10 mouse cellular contexts compared by ENCODE assay signal in the genomic region with DNA sequence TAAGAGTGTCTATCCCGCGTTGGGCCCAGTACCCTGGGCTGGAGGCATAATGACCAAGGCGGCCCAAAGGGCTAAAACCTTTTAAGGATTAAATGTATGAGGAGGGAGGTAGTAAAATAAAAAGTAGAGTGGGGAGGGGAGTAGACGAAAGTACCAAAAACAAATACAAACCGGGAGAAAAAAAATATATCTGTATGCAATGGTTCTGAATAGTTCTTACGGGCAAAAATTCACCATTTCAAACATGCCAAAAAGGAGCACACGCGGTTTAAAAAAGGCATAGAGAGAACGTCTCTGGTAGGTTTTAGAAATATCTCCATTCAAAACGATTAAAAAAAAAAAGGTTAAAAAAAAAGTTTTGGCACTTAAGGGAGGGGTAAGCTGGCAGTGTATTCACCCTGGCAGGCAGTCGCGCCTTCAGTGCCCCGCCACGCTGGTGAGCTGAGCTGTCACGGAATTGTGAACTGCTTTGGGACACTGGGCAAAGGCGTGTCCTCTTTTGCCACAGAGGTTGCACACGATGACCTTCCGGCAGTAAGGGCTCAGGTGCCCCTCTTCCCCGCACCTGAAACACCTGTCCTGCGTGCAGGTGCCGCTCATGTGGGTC. TPM values are rescaled to one million over a fixed set of nuclear protein-coding genes. Genes with fewer than 3 reads are reported as not detected.
DNase-seq lines count a peak whose midpoint lies in the region; ATAC-seq and TF ChIP-seq lines count a peak whose summit lies in the region.
"Had no signal": no experiment of that assay in that cellular context is flagged by ENCODE, and none has a peak within 500 bp of the region (broad histone marks: within the 10 kb centered on the region; RNA-seq: fewer than 3 reads in every experiment).

No protein-coding gene starts in this region.

- intact Hi-C loops in gastrocnemius, adult 2 months (cut with DNase I): no loop called here
- intact Hi-C loops in gastrocnemius, postnatal 36 days (cut with DNase I): no loop called here

- H3K4me2 ChIP-seq in embryonic facial prominence, embryonic 11.5 days (ENCODE audit: low read depth, low read length): peak overlapping the region; percentile 90
- peak overlapping the region; percentile 92 for H3K4me2 ChIP-seq in intestine, embryonic 14.5 days (ENCODE audit: low read length)
- peak overlapping the region; percentile 89 for H3K4me2 ChIP-seq in liver, postnatal 0 days (ENCODE audit: low read depth, low read length)

- peak overlapping the region; percentile 85 for H3K4me3 ChIP-seq in gastrocnemius, adult 2 months
- peak overlapping the region; percentile 93 for H3K4me3 ChIP-seq in embryonic facial prominence, embryonic 11.5 days (ENCODE audit: low read depth, low read length)
- peak overlapping the region; percentile 96 for H3K4me3 ChIP-seq in intestine, embryonic 14.5 days (ENCODE audit: low read depth, low read length)
- peak overlapping the region; percentile 89 for H3K4me3 ChIP-seq in liver, postnatal 0 days (ENCODE audit: low read depth, low read length)

- no peak for ATAC-seq in embryonic facial prominence, embryonic 11.5 days (replicated peaks; ENCODE audit: insufficient number of reproducible peaks, low FRiP score, low TSS enrichment, low read depth)
- ATAC-seq in intestine, embryonic 14.5 days (replicated peaks; ENCODE audit: low FRiP score, low TSS enrichment, low read depth): no peak
- ATAC-seq in liver, postnatal 0 days: peak; percentile 24
- no peak for ATAC-seq in erythroid progenitor cell, adult 5-6 weeks (replicated peaks; ENCODE audit: low FRiP score, poor library complexity, severe bottlenecking)

- no peak for TF ChIP-seq CTCF in gastrocnemius, adult 2 months (IDR thresholded peaks at IDR 0.05)
- no peak for TF ChIP-seq CTCF in liver, postnatal 0 days (IDR thresholded peaks at IDR 0.05; ENCODE audit: low read depth)

- peak overlapping the region; percentile 88 for H3K27ac ChIP-seq in gastrocnemius, adult 2 months
- H3K27ac ChIP-seq in embryonic facial prominence, embryonic 11.5 days (replicated peaks; ENCODE audit: low read depth, low read length): peak overlapping the region; percentile 98
- peak overlapping the region; percentile 98 for H3K27ac ChIP-seq in intestine, embryonic 14.5 days (ENCODE audit: low read depth)
- H3K27ac ChIP-seq in liver, postnatal 0 days (ENCODE audit: low read depth): peak overlapping the region; percentile 89

- H3K36me3 ChIP-seq in embryonic facial prominence, embryonic 11.5 days (replicated peaks; ENCODE audit: control insufficient read depth, insufficient read depth, low read depth, low read length): no peaks in the 10 kb centered on the region
- no peaks in the 10 kb centered on the region for H3K36me3 ChIP-seq in intestine, embryonic 14.5 days (ENCODE audit: control insufficient read depth, insufficient read depth, low read length)
- no peaks in the 10 kb centered on the region for H3K36me3 ChIP-seq in liver, postnatal 0 days (replicated peaks; ENCODE audit: insufficient read depth, low read length)

- no peaks in the 10 kb centered on the region; the same call in 1 of the 2 replicates for H3K9me3 ChIP-seq in embryonic facial prominence, embryonic 11.5 days (replicated peaks; ENCODE audit: control insufficient read depth, low read length)
- H3K9me3 ChIP-seq in intestine, embryonic 14.5 days (ENCODE audit: control insufficient read depth, low read length): peaks cover 8% of the 10 kb centered on the region; the same call in 1 of the 2 replicates
- 0 out of 2 replicates have a peak, but pooled peaks cover 3% of the 10 kb centered on the region for H3K9me3 ChIP-seq in liver, postnatal 0 days (ENCODE audit: low read length)

- no peaks in the 10 kb centered on the region for H3K27me3 ChIP-seq in embryonic facial prominence, embryonic 11.5 days (ENCODE audit: control insufficient read depth, insufficient read depth, low read length)
- no peaks in the 10 kb centered on the region for H3K27me3 ChIP-seq in intestine, embryonic 14.5 days (replicated peaks; ENCODE audit: control insufficient read depth, insufficient read depth, low read length)
- H3K27me3 ChIP-seq in liver, postnatal 0 days (ENCODE audit: insufficient read depth, low read length): no peaks in the 10 kb centered on the region

- no peak for DNase-seq in gastrocnemius, adult 2 months
- DNase-seq in gastrocnemius, postnatal 36 days: no peak
- no peak for DNase-seq in embryonic facial prominence, embryonic 11.5 days (ENCODE audit: low spot score)
- DNase-seq in intestine, embryonic 14.5 days (ENCODE audit: low spot score): no peak
- no peak for DNase-seq in liver, postnatal 0 days
- no peak for DNase-seq in spleen, postnatal 14 days (ENCODE audit: low spot score in 2 of 2)
- no peak for DNase-seq in cerebellum, adult 9-11 months

- H3K9ac ChIP-seq in embryonic facial prominence, embryonic 11.5 days (replicated peaks; ENCODE audit: low read length): peak overlapping the region; percentile 98
- peak overlapping the region; percentile 99 for H3K9ac ChIP-seq in intestine, embryonic 14.5 days (ENCODE audit: low read length)
- H3K9ac ChIP-seq in liver, postnatal 0 days (replicated peaks): peak overlapping the region; percentile 94

- no peak for TF ChIP-seq EP300 in liver, postnatal 0 days (IDR thresholded peaks at IDR 0.05; ENCODE audit: low read depth)

- H3K4me1 ChIP-seq in embryonic facial prominence, embryonic 11.5 days (ENCODE audit: control insufficient read depth, insufficient read depth, low read length): peaks cover 6% of the 10 kb centered on the region
- peaks cover 37% of the 10 kb centered on the region for H3K4me1 ChIP-seq in intestine, embryonic 14.5 days (replicated peaks; ENCODE audit: control insufficient read depth, insufficient read depth, low read length)
- peaks cover 34% of the 10 kb centered on the region for H3K4me1 ChIP-seq in liver, postnatal 0 days (ENCODE audit: insufficient read depth)

- 1% methylated on average over 21 of the region's 21 CpGs for WGBS in embryonic facial prominence, embryonic 11.5 days
- WGBS in intestine, embryonic 14.5 days: 2% methylated on average over 21 of the region's 21 CpGs
- WGBS in liver, postnatal 0 days (ENCODE audit: insufficient replicate concordance): 11% methylated on average over 21 of the region's 21 CpGs

RNA-seq across cellular contexts. Expression of a gene that starts 1.6 kb away (rescaled TPM):
- 1 to 10 TPM; 1.1 to 1.8 TPM for total RNA-seq in gastrocnemius, adult 2 months (2021)
- 1 to 10 TPM in 1 of 2 experiments, under 1 TPM in 1; 0.84 to 2.1 TPM for total RNA-seq in gastrocnemius, postnatal 36 days (2021)
- polyA plus RNA-seq in embryonic facial prominence, embryonic 11.5 days (2014; fragmentation: Nextera tagmentation; extraction: Ambion mirVana): 61.6 and 67.7 TPM in 2 replicates
- 38.2 and 39.1 TPM in 2 replicates for polyA plus RNA-seq in intestine, embryonic 14.5 days (2014; fragmentation: Nextera tagmentation; extraction: Ambion mirVana)
- polyA plus RNA-seq in liver, postnatal 0 days (2015; fragmentation: Nextera tagmentation; extraction: Ambion mirVana): 6.4 and 7.4 TPM in 2 replicates
- total RNA-seq in erythroid progenitor cell, adult 5-6 weeks (2015; ENCODE audit: low replicate concordance): 6.8 and 9.6 TPM in 2 replicates
- total RNA-seq in erythroid progenitor cell, adult 5-6 weeks (2017; ENCODE audit: low replicate concordance): 4.9 and 5.4 TPM in 2 replicates
- total RNA-seq: CH12.LX had no signal

RNA-seq across cellular contexts. Expression of a gene that starts 2.1 kb away (rescaled TPM):
- total RNA-seq in gastrocnemius, adult 2 months (2021): not detected
- total RNA-seq in gastrocnemius, postnatal 36 days (2021): not detected
- 0.17 and 0.24 TPM in 2 replicates for polyA plus RNA-seq in embryonic facial prominence, embryonic 11.5 days (2014; fragmentation: Nextera tagmentation; extraction: Ambion mirVana)
- polyA plus RNA-seq in intestine, embryonic 14.5 days (2014; fragmentation: Nextera tagmentation; extraction: Ambion mirVana): 0.51 and 0.86 TPM in 2 replicates
- 0.13 and 0.42 TPM in 2 replicates for polyA plus RNA-seq in liver, postnatal 0 days (2015; fragmentation: Nextera tagmentation; extraction: Ambion mirVana)
- total RNA-seq in erythroid progenitor cell, adult 5-6 weeks (2015; ENCODE audit: low replicate concordance): not detected in 2 replicates
- total RNA-seq in erythroid progenitor cell, adult 5-6 weeks (2017; ENCODE audit: low replicate concordance): 1.0 TPM in 1 of 2 replicates, not detected in the other
- total RNA-seq: CH12.LX had no signal

RNA-seq across cellular contexts. Expression of a gene that starts 15.4 kb away (rescaled TPM):
- under 1 TPM; 0.53 to 0.79 TPM for total RNA-seq in gastrocnemius, adult 2 months (2021)
- total RNA-seq in gastrocnemius, postnatal 36 days (2021): 1 to 10 TPM; 1.4 to 1.5 TPM
- 19.6 and 20.7 TPM in 2 replicates for polyA plus RNA-seq in embryonic facial prominence, embryonic 11.5 days (2014; fragmentation: Nextera tagmentation; extraction: Ambion mirVana)
- 12.1 and 13.2 TPM in 2 replicates for polyA plus RNA-seq in intestine, embryonic 14.5 days (2014; fragmentation: Nextera tagmentation; extraction: Ambion mirVana)
- 1.2 and 1.3 TPM in 2 replicates for polyA plus RNA-seq in liver, postnatal 0 days (2015; fragmentation: Nextera tagmentation; extraction: Ambion mirVana)
- total RNA-seq in erythroid progenitor cell, adult 5-6 weeks (2015; ENCODE audit: low replicate concordance): 4.0 and 4.2 TPM in 2 replicates
- 0.39 and 0.83 TPM in 2 replicates for total RNA-seq in erythroid progenitor cell, adult 5-6 weeks (2017; ENCODE audit: low replicate concordance)
- total RNA-seq: CH12.LX had no signal

RNA-seq across cellular contexts. Expression of a gene that starts 36.8 kb away (rescaled TPM):
- total RNA-seq in gastrocnemius, adult 2 months (2021): not detected
- not detected for total RNA-seq in gastrocnemius, postnatal 36 days (2021)
- polyA plus RNA-seq in embryonic facial prominence, embryonic 11.5 days (2014; fragmentation: Nextera tagmentation; extraction: Ambion mirVana): 3.0 and 4.2 TPM in 2 replicates
- 3.9 and 4.5 TPM in 2 replicates for polyA plus RNA-seq in intestine, embryonic 14.5 days (2014; fragmentation: Nextera tagmentation; extraction: Ambion mirVana)
- polyA plus RNA-seq in liver, postnatal 0 days (2015; fragmentation: Nextera tagmentation; extraction: Ambion mirVana): not detected in 2 replicates
- not detected in 2 replicates for total RNA-seq in erythroid progenitor cell, adult 5-6 weeks (2015; ENCODE audit: low replicate concordance)
- total RNA-seq in erythroid progenitor cell, adult 5-6 weeks (2017; ENCODE audit: low replicate concordance): not detected in 2 replicates
- total RNA-seq: CH12.LX; heart, postnatal 10 days had no signal

RNA-seq across cellular contexts. Expression of a gene that starts 51.2 kb away (rescaled TPM):
- not detected for total RNA-seq in gastrocnemius, adult 2 months (2021)
- not detected for total RNA-seq in gastrocnemius, postnatal 36 days (2021)
- polyA plus RNA-seq in embryonic facial prominence, embryonic 11.5 days (2014; fragmentation: Nextera tagmentation; extraction: Ambion mirVana): not detected in 2 replicates
- polyA plus RNA-seq in intestine, embryonic 14.5 days (2014; fragmentation: Nextera tagmentation; extraction: Ambion mirVana): not detected in 2 replicates
- polyA plus RNA-seq in liver, postnatal 0 days (2015; fragmentation: Nextera tagmentation; extraction: Ambion mirVana): not detected in 2 replicates
- total RNA-seq in erythroid progenitor cell, adult 5-6 weeks (2015; ENCODE audit: low replicate concordance): not detected in 2 replicates
- total RNA-seq in erythroid progenitor cell, adult 5-6 weeks (2017; ENCODE audit: low replicate concordance): not detected in 2 replicates
- total RNA-seq: CH12.LX; heart, postnatal 10 days had no signal
